Mouse (Mus musculus): ENCODE measurements around the gene Zfp786. TPM values are rescaled to one million over a fixed set of nuclear protein-coding genes. Genes with fewer than 3 reads are reported as not detected.
A peak's percentile ranks its signal among the peaks of the same experiment; 100 is the strongest.
"Not testable (repeated sequence)": the region's sequence is repeated elsewhere in the genome, so short reads cannot be mapped to it uniquely, and the experiment has no call there.

The Zfp786 gene
- polyA plus RNA-seq, 2 experiments from 2014 or later, result not detected

- peak; percentile 43 for ATAC-seq
Observed at GRCm38 (mm10) chr6:47771760-47772159, 58.9 kb downstream of the Zfp786 start.

GRCm38 (mm10) chr6:47771113-47771512, 59.6 kb downstream of the Zfp786 start:
- not testable (repeated sequence) for ATAC-seq

- ATAC-seq, result not testable (repeated sequence)
Observed at GRCm38 (mm10) chr6:47769861-47770260, 60.8 kb downstream of the Zfp786 start.

Other genes starting within 250 kb of the Zfp786 start
- 10 to 100 TPM; 36.2 to 43.3 TPM for gene Ezh2, start 235.5 kb downstream of the Zfp786 start, polyA plus RNA-seq (2017; shearing (Covaris generic))
- gene Pdia4, start 17.4 kb downstream of the Zfp786 start, polyA plus RNA-seq (2017; shearing (Covaris generic)), result 100 to 1,000 TPM; 161 to 186 TPM
- gene Zfp398, start 4.8 kb upstream of the Zfp786 start, polyA plus RNA-seq (2017; shearing (Covaris generic)), result 10 to 100 TPM; 13.8 to 14.0 TPM
- 1 to 10 TPM; 2.5 to 3.2 TPM for gene Zfp282, start 46.3 kb upstream of the Zfp786 start, polyA plus RNA-seq (2017; shearing (Covaris generic))
- gene Zfp212, start 89.6 kb upstream of the Zfp786 start, polyA plus RNA-seq (2017; shearing (Covaris generic)), result 10 to 100 TPM; 15.9 to 31.4 TPM
- gene Zfp956, start 122.5 kb upstream of the Zfp786 start, polyA plus RNA-seq (2017; shearing (Covaris generic)), result 10 to 100 TPM; 21.0 to 30.1 TPM
- gene Zfp777, start 218.0 kb upstream of the Zfp786 start, polyA plus RNA-seq (2017; shearing (Covaris generic)), result 1 to 10 TPM; 3.1 to 5.3 TPM

Data from CD4-positive, CD25-positive, alpha-beta regulatory T cell, adult 4 months (primary cell).